Mouse (Mus musculus): Measurements from ENCODE around the gene Tenm2.

The Tenm2 gene

GRCm38 (mm10) chr11:36902302-36902701 is 333.5 kb downstream of the Tenm2 start:
- no peak for DNase-seq (ENCODE audit: low spot score in 2 of 2)

DNA sequence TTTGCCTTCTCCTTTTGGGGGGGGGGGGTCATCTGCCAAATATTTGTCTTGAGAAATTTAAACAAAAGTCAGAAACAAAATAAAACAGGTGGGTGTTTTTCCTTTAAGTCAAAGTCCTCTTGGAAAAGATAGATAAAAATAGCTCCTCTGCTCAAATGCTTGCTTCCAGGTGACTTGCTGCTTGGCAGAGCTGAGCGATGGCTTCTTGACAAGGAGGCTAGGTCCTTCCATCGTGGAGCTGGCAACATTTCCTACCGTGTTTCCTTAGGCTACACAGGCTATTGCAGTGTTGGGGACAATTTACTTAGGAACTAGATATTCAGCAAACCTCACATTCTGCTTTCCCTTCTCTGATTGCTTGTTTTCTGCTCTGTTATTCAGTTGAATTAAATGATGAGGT is 342.7 kb downstream of the Tenm2 start:
- no peak for DNase-seq (ENCODE audit: low spot score in 2 of 2)

- DNase-seq (ENCODE audit: low spot score in 2 of 2) = no peak
These were observed 344.7 kb downstream of the Tenm2 start for GRCm38 (mm10) chr11:36891106-36891505.

DNA sequence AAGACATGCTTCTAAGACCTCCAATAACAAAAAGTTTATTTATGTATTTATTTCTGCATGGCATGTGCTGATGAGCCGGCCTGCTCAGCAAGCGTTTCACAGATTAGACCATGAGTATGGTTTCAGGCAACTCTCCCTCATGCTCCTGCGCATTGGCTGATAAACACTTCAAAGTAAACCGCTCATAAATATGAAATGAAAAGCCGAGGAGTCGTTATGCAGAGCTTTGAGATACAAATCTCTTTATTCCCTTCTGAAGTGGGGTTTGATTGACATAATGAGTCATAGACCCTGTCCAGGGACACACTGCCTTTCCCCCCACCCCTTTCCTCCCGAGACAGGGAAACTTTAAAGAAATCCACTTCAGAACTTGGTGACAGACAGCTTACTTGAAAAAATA is 348.3 kb downstream of the Tenm2 start:
- no peak for DNase-seq (ENCODE audit: low spot score in 2 of 2)

DNA sequence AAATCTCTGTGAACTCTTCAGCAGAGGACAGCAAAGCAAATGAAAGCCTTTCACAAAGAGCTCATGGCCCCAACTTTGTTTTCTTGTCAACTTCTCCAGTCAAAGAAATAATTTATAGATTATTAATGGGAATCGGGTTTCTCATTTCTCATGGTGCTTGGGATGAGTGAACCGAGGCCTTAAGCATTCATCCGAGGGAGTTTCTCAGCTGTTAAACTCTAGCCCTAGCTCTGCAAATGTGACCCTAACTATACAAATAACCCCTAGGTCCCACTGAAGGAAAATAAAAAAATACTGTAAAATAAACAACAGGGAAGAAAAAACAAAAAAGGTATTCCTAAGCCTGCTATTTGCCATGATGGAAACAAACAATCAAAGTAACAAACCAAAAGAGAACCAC is 349.6 kb downstream of the Tenm2 start:
- no peak for DNase-seq (ENCODE audit: low spot score in 2 of 2)

- DNase-seq (ENCODE audit: low spot score in 2 of 2) = no peak
These were observed 362.8 kb downstream of the Tenm2 start for GRCm38 (mm10) chr11:36872961-36873360.

- no peak for DNase-seq (ENCODE audit: low spot score in 2 of 2)
These were observed 365.2 kb downstream of the Tenm2 start for GRCm38 (mm10) chr11:36870548-36870947.

GRCm38 (mm10) chr11:36851690-36852089 is 384.1 kb downstream of the Tenm2 start:
- no peak for DNase-seq (ENCODE audit: low spot score in 2 of 2)

DNA sequence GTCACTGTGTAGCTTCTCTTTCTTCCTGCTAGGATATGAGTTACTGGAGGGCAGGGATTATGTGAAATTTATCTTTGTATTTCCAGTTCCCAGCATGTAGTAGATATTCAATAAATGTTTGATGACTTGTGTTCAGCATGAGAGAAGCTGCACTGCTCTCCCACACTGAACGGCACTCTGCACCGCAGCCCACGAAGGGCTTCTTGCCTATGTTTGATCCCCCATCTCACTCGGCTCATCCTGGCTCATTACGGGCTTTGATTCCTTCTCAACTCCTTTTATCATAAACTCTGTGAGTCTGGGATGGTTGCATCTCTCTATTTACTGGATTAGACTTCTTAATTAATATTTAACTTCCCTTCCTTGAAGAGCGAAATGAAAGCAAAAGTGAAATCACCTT is 388.3 kb downstream of the Tenm2 start:
- DNase-seq (ENCODE audit: low spot score in 2 of 2) = no peak

GRCm38 (mm10) chr11:36832855-36833254 is 402.9 kb downstream of the Tenm2 start:
- no peak for DNase-seq (ENCODE audit: low spot score in 2 of 2)

GRCm38 (mm10) chr11:36831511-36831910 is 404.3 kb downstream of the Tenm2 start:
- DNase-seq (ENCODE audit: low spot score in 2 of 2) = no peak

- no peak for DNase-seq (ENCODE audit: low spot score in 2 of 2)
These were observed 411.1 kb downstream of the Tenm2 start for GRCm38 (mm10) chr11:36824666-36825065.

- DNase-seq (ENCODE audit: low spot score in 2 of 2) = no peak
These were observed 431.1 kb downstream of the Tenm2 start for GRCm38 (mm10) chr11:36804615-36805014.

DNA sequence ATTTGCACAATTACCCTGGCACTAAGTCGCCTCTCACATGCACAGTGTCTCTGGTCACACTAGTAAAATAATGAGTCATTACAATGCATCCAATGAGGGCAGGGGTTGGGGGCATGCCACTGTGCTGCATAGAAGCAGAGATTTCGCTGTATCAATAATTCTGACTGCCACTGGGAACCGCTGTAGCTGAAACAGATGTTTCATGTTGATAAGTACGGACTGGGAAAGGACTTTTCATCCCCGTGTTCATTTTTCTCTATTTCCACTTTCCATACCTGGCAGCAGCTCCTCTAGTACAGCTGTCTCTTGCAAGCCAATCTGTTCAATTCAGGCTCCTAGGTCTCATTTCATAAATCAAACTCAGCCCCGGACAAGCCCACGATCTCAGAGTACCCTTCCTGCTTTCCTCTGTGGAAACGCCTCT is 433.5 kb downstream of the Tenm2 start:
- DNase-seq (ENCODE audit: low spot score in 2 of 2) = no peak

GRCm38 (mm10) chr11:36801683-36802082 is 434.1 kb downstream of the Tenm2 start:
- no peak for DNase-seq (ENCODE audit: low spot score in 2 of 2)

GRCm38 (mm10) chr11:36799409-36799808 is 436.4 kb downstream of the Tenm2 start:
- DNase-seq (ENCODE audit: low spot score in 2 of 2) = no peak

DNA sequence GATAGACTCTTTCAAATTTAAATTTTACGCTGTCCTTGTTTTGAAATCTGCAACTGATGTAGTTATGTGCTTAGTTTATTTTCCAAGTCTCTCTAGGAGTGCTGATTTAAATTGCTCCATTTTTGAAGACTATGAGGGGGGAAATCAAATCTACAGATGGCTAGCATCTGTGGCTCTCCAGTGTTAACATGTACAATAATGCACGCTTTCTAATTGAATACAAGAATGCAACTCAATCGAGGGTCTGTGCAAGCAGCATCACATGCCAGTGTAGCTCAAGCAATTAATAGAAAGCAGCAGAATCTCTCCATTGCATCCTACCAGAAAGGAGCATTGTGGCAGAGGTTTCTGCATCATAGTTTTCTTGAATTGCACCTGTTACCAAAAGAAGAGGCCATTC is 477.8 kb downstream of the Tenm2 start:
- no peak for DNase-seq (ENCODE audit: low spot score in 2 of 2)

DNA sequence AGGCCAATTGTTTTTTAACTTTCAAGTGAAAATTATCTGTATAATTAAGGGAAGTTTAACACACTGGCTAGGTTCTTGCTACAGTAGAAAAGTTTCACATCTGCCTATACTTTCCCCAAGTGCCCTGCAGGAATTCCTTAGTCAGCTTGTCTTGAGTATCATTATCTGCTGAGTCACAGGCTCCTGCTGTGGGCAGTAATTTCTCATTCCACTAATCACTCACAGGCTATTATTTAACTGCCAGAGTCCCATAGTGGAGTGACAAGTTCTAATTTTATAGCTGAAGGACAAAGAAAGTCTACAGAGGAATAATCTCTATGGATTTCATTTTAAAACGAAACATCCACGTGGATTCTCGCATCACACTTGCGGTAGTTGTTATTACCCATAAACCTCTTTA is 489.5 kb downstream of the Tenm2 start:
- DNase-seq (ENCODE audit: low spot score in 2 of 2) = no peak

DNA sequence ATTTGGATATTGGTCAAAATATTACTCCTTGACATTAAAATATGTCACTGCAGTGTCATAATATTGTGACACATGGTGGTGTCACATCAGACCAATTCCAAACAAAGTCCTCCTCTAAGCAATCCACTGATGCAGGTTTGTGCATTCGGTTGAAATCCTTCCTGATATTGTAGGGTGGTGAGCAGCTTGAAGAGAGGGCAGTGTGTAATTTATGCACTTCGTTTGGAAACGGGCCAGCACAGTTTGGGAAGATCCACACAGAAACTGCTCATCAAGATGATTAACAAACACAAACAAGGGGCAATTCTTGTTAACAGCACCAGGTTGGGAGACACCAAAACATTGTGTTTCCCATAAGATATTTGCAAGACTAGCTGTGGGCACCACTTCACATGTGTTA is 508.0 kb downstream of the Tenm2 start:
- DNase-seq (ENCODE audit: low spot score in 2 of 2) = no peak

DNA sequence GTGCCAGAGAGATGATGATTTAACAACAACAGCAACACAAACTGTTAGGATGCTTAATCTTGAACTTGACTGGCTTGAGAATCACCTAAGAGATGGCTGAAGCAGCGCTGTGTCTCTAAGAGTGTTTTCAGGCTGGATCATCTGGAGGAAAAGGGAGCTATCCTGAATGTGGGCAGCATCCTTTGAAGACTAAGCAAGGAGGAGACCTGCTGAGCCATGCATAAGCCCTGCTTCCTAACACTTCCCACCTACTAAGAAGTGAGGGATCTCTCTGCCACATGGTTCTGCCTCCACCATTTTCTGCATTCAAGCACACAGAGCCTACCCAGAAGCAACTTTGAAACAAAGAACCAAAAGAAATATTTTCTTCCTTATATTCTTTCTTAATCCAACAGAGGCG is 532.9 kb downstream of the Tenm2 start:
- no peak for DNase-seq (ENCODE audit: low spot score in 2 of 2)

DNA sequence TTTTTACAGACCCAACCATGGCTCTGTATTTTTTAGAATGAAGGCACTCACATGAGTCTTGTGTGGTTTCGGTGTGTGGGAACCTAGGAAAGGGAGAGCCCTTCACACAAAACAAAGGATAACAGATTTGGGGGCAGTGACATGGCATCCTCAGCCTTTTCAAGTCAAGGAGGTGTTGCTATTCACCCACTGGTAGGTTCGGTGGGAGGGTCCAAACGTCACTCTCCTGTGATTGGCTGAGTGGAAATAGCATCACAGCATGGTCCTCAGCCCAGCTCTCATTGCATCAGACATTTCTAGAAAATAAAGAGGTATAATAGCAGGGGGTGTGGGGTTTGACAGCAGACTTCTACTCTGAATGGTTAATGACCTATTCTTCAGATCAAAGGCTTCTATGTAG is 534.8 kb downstream of the Tenm2 start:
- no peak for DNase-seq (ENCODE audit: low spot score in 2 of 2)

- DNase-seq (ENCODE audit: low spot score in 2 of 2) = no peak
These were observed 535.6 kb downstream of the Tenm2 start for GRCm38 (mm10) chr11:36700131-36700530.

DNA sequence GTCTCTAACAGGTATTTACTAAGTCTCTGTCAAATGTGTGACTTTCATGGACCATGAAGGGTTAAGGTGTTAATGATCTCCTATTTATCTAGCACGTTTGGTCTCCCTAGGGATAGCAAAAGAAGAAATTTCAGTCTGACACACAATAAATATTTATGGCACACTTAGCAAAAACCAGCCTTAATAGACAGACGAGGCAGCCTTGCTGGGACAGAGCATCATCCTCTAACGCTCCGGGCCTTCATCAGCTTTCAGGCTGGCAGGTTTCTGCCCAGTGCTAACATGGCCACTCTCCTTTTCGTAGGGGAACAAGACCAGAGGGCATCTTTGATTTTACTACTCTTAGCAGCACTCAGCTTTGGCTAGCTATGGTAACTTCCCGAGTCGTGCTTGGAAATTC is 537.5 kb downstream of the Tenm2 start:
- no peak for DNase-seq (ENCODE audit: low spot score in 2 of 2)

- DNase-seq (ENCODE audit: low spot score in 2 of 2) = no peak
These were observed 537.9 kb downstream of the Tenm2 start for GRCm38 (mm10) chr11:36697816-36698215.
